Mouse (Mus musculus) midbrain, embryonic 16.5 days (tissue): ENCODE measurements around the gene Slc35g2. TPM values are rescaled to one million over a fixed set of nuclear protein-coding genes. Genes with fewer than 3 reads are reported as not detected.

Experiments
- ATAC-seq: fragments of 200-750 bp; cut with Nextera tagmentation; 2 replicates; pipeline ENCODE4 v1.8.0; 2017; ENCODE audit warnings: moderate TSS enrichment
- H3K27ac ChIP-seq: fragments of 300-500 bp; sonication (generic); 2 replicates; pipeline ENCODE4 v1.5.1; 2014; ENCODE audit warnings: mild to moderate bottlenecking, low read length, mixed read lengths
- H3K27me3 ChIP-seq: fragments of 300-500 bp; sonication (generic); 2 replicates; pipeline ENCODE4 v1.6.1; 2014; ENCODE audit warnings: low read depth, low read length, mixed read lengths; ENCODE audit not compliant: control insufficient read depth, insufficient read depth
- H3K36me3 ChIP-seq: fragments of 300-500 bp; sonication (generic); 2 replicates; pipeline ENCODE4 v1.6.1; 2014; ENCODE audit warnings: mild to moderate bottlenecking, low read length, moderate library complexity, mixed read lengths; ENCODE audit not compliant: control insufficient read depth, insufficient read depth
- H3K4me1 ChIP-seq: fragments of 300-500 bp; sonication (generic); 2 replicates; pipeline ENCODE4 v1.6.1; 2014; ENCODE audit warnings: mild to moderate bottlenecking, low read length, mixed read lengths; ENCODE audit not compliant: control insufficient read depth, insufficient read depth
- H3K4me2 ChIP-seq: fragments of 300-500 bp; sonication (generic); 2 replicates; pipeline ENCODE4 v1.6.1; 2014; ENCODE audit warnings: mild to moderate bottlenecking, low read length, mixed read lengths
- H3K4me3 ChIP-seq: fragments of 300-500 bp; sonication (generic); 2 replicates; pipeline ENCODE4 v1.5.1; 2014; ENCODE audit warnings: low read depth, mild to moderate bottlenecking, low read length, moderate library complexity, mixed read lengths
- H3K9ac ChIP-seq: fragments of 300-500 bp; sonication (generic); 2 replicates; pipeline ENCODE4 v1.6.1; 2014; ENCODE audit warnings: low read depth, low read length, mixed read lengths
- H3K9me3 ChIP-seq: fragments of 300-500 bp; sonication (generic); replicated peaks from 2 replicates; pipeline ENCODE4 v1.6.1; 2014; ENCODE audit warnings: mild to moderate bottlenecking, low read length, mixed read lengths; ENCODE audit not compliant: control insufficient read depth, poor library complexity, severe bottlenecking
- WGBS: fragments of 180-500 bp; shearing (Covaris S2); extraction: QIAGEN DNeasy Blood & Tissue Kit; methylation state at CpG from one replicate; pipeline ENCODE4 v1.1.7; 2014; 5-methylcytosine and 5-hydroxymethylcytosine counted together
- polyA plus RNA-seq: library from polyadenylated mRNA; unstranded; fragments of >200 nt; fragmentation: Nextera tagmentation; extraction: Ambion mirVana; gene quantifications from 2 replicates; pipeline ENCODE4 v1.2.1, GENCODE M21; 2015

Gene Slc35g2
- polyA plus RNA-seq: 19.4 and 21.9 TPM in 2 replicates

GRCm38 (mm10) chr9:100570626-100571233 is at the start of gene Slc35g2:
Gene Slc35g2 (minus strand): TSS chr9:100571090.
- Histone ChIP-seq H3K4me1 (peaks cover 6% of the 10 kb centered on the region), H3K4me3 (peak within 1 kb of the TSS; percentile 77), H3K36me3 (no peaks in the 10 kb centered on the region), H3K4me2 (peak within 1 kb of the TSS; percentile 86), H3K9ac (peak within 1 kb of the TSS; percentile 84), H3K27me3 (no peaks in the 10 kb centered on the region), H3K27ac (peak within 1 kb of the TSS; percentile 80), H3K9me3 (no peaks in the 10 kb centered on the region)
- under 1% methylated on average over 50 of the region's 55 CpGs for whole genome bisulfite sequencing
- peak; percentile 94 for ATAC-seq

- Histone ChIP-seq H3K4me1 (no peaks in the 10 kb centered on the region), H3K4me2 (peak overlapping the region; percentile 17; the same call in 1 of the 2 replicates), H3K9ac (no peak overlapping the region), H3K36me3 (no peaks in the 10 kb centered on the region), H3K27ac (peak overlapping the region; percentile 33; the same call in 1 of the 2 replicates), H3K9me3 (no peaks in the 10 kb centered on the region), H3K4me3 (no peak overlapping the region), H3K27me3 (no peaks in the 10 kb centered on the region)
- ATAC-seq: no peak
- WGBS: 19% methylated on average over 11 of the region's 11 CpGs
Measured at GRCm38 (mm10) chr9:100616947-100617346, 46.1 kb upstream of the Slc35g2 start.

GRCm38 (mm10) chr9:100613501-100614071 is 42.7 kb upstream of the Slc35g2 start:
- H3K27ac ChIP-seq: no peak overlapping the region
- H3K36me3 ChIP-seq: no peaks in the 10 kb centered on the region
- H3K4me3 ChIP-seq: no peak overlapping the region
- no peaks in the 10 kb centered on the region for H3K9me3 ChIP-seq
- no peaks in the 10 kb centered on the region for H3K27me3 ChIP-seq
- H3K9ac ChIP-seq: no peak overlapping the region
- no peak for ATAC-seq
- H3K4me1 ChIP-seq: no peaks in the 10 kb centered on the region
- no peak overlapping the region for H3K4me2 ChIP-seq
- WGBS: 62% methylated on average over 3 of the region's 3 CpGs

GRCm38 (mm10) chr9:100605985-100606554 is 35.2 kb upstream of the Slc35g2 start:
- no peak for ATAC-seq
- Histone ChIP-seq H3K36me3 (no peaks in the 10 kb centered on the region), H3K4me1 (no peaks in the 10 kb centered on the region; the same call in 1 of the 2 replicates), H3K4me3 (no peak overlapping the region), H3K9ac (no peak overlapping the region), H3K27me3 (no peaks in the 10 kb centered on the region), H3K4me2 (no peak overlapping the region), H3K27ac (no peak overlapping the region; the same call in 1 of the 2 replicates), H3K9me3 (no peaks in the 10 kb centered on the region)
- whole genome bisulfite sequencing: 42% methylated on average over 7 of the region's 7 CpGs

GRCm38 (mm10) chr9:100605522-100605921 is 34.6 kb upstream of the Slc35g2 start:
- no peaks in the 10 kb centered on the region for H3K9me3 ChIP-seq
- H3K27ac ChIP-seq: no peak overlapping the region
- H3K4me2 ChIP-seq: no peak overlapping the region
- H3K4me1 ChIP-seq: no peaks in the 10 kb centered on the region; the same call in 1 of the 2 replicates
- H3K27me3 ChIP-seq: no peaks in the 10 kb centered on the region
- H3K9ac ChIP-seq: no peak overlapping the region
- H3K36me3 ChIP-seq: no peaks in the 10 kb centered on the region
- H3K4me3 ChIP-seq: no peak overlapping the region
- 94% methylated on average over 1 of the region's 1 CpGs for WGBS
- ATAC-seq: no peak

- no peak for ATAC-seq
- H3K4me1 ChIP-seq: peaks cover 8% of the 10 kb centered on the region; the same call in 1 of the 2 replicates
- no peak overlapping the region for H3K27ac ChIP-seq
- H3K9me3 ChIP-seq: no peaks in the 10 kb centered on the region
- WGBS: 71% methylated on average over 5 of the region's 5 CpGs
- no peak overlapping the region for H3K4me3 ChIP-seq
- H3K4me2 ChIP-seq: no peak overlapping the region
- H3K36me3 ChIP-seq: no peaks in the 10 kb centered on the region
- no peak overlapping the region for H3K9ac ChIP-seq
- no peaks in the 10 kb centered on the region for H3K27me3 ChIP-seq
Measured at GRCm38 (mm10) chr9:100603156-100603555, 32.3 kb upstream of the Slc35g2 start.

- H3K4me3 ChIP-seq: no peak overlapping the region
- peaks cover 8% of the 10 kb centered on the region; the same call in 1 of the 2 replicates for H3K4me1 ChIP-seq
- WGBS: 91% methylated on average over 1 of the region's 1 CpGs
- no peak overlapping the region for H3K9ac ChIP-seq
- no peak overlapping the region for H3K27ac ChIP-seq
- H3K9me3 ChIP-seq: no peaks in the 10 kb centered on the region
- H3K36me3 ChIP-seq: no peaks in the 10 kb centered on the region
- no peak overlapping the region for H3K4me2 ChIP-seq
- no peak for ATAC-seq
- H3K27me3 ChIP-seq: no peaks in the 10 kb centered on the region
Measured at GRCm38 (mm10) chr9:100602130-100602529, 31.2 kb upstream of the Slc35g2 start.

- peak; percentile 76 for ATAC-seq
- peaks cover 8% of the 10 kb centered on the region; the same call in 1 of the 2 replicates for H3K4me1 ChIP-seq
- no peaks in the 10 kb centered on the region for H3K9me3 ChIP-seq
- no peaks in the 10 kb centered on the region for H3K36me3 ChIP-seq
- H3K27ac ChIP-seq: peak overlapping the region; percentile 35
- no peak overlapping the region for H3K4me3 ChIP-seq
- WGBS: 26% methylated on average over 3 of the region's 3 CpGs
- H3K9ac ChIP-seq: no peak overlapping the region
- no peaks in the 10 kb centered on the region for H3K27me3 ChIP-seq
- H3K4me2 ChIP-seq: no peak overlapping the region
Measured at GRCm38 (mm10) chr9:100599761-100600328, 29.0 kb upstream of the Slc35g2 start.

- Histone ChIP-seq H3K9me3 (no peaks in the 10 kb centered on the region), H3K4me1 (peaks cover 8% of the 10 kb centered on the region; the same call in 1 of the 2 replicates), H3K4me3 (no peak within 1 kb of the TSS), H3K9ac (no peak within 1 kb of the TSS), H3K27ac (no peak within 1 kb of the TSS), H3K36me3 (no peaks in the 10 kb centered on the region), H3K4me2 (no peak within 1 kb of the TSS), H3K27me3 (no peaks in the 10 kb centered on the region)
- no peak for ATAC-seq
- WGBS: 92% methylated on average over 8 of the region's 8 CpGs
Measured at GRCm38 (mm10) chr9:100597546-100597945, 26.7 kb upstream of the Slc35g2 start, which contains the start of gene Stag1. Gene Stag1 (plus strand): TSS chr9:100597798.
